Mouse (Mus musculus): ENCODE data around the gene Strc. TPM values are rescaled to one million over a fixed set of nuclear protein-coding genes. Genes with fewer than 3 reads are reported as not detected.
"Not testable (repeated sequence)": the region's sequence is repeated elsewhere in the genome, so short reads cannot be mapped to it uniquely, and the experiment has no call there.

The Strc gene
- polyA plus RNA-seq (2012; fragmentation: generic; extraction: Trizol), result not detected

- H3K4me2 ChIP-seq (ENCODE audit: low read depth); H3K27me3 ChIP-seq (ENCODE audit: control insufficient read depth, insufficient read depth, insufficient read length); H3K79me2 ChIP-seq (ENCODE audit: control insufficient read depth, insufficient read depth); H3K4me3 ChIP-seq; H3ac ChIP-seq (ENCODE audit: control insufficient read depth, insufficient read length); H3K36me3 ChIP-seq (ENCODE audit: control insufficient read depth, insufficient read depth): not testable (repeated sequence)
Measured at GRCm38 (mm10) chr2:121386961-121387575, at the start of gene Strc. Gene Strc (minus strand): TSS chr2:121387168.

DNA sequence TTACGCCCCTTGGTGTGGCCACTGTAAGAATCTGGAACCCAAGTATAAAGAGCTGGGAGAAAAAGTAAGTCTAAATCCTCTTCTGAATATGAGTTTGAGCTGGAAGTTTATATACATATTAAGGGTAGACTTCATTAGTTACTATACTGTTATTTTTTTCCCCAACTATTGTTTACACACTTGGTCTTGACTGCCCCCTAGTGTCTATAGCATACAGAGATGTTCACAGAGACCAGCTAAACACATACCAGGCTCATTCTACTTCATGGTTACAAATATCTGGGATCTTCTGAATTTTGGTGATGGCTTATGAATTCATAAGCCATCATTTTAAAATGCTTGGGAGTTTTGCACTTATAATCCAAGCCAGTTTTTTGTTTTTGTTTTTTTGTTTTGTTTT, 47.9 kb upstream of the Strc start:
- Histone ChIP-seq H3K79me2 (ENCODE audit: control insufficient read depth, insufficient read depth) (no peaks in the 10 kb centered on the region), H3K4me2 (ENCODE audit: low read depth) (no peak overlapping the region), H3ac (ENCODE audit: control insufficient read depth, insufficient read length) (no peak overlapping the region), H3K27me3 (ENCODE audit: control insufficient read depth, insufficient read depth, insufficient read length) (no peaks in the 10 kb centered on the region), H3K36me3 (ENCODE audit: control insufficient read depth, insufficient read depth) (peaks cover 72% of the 10 kb centered on the region), H3K4me3 (no peak overlapping the region)
- TF ChIP-seq CEBPB (IDR thresholded peaks at IDR 0.05; ENCODE audit: insufficient read depth, poor library complexity, severe bottlenecking), result no peak
- no peak for TF ChIP-seq TCF12 (IDR thresholded peaks at IDR 0.05; ENCODE audit: insufficient read depth, poor library complexity, severe bottlenecking)
- TF ChIP-seq MYOD1 (IDR thresholded peaks at IDR 0.05; ENCODE audit: control insufficient read depth in 1 of 3, insufficient read length in 2 of 3, low read depth in 2 of 3), result no peak
- no peak for TF ChIP-seq TCF3 (IDR thresholded peaks at IDR 0.05; ENCODE audit: insufficient read length, low read depth)
- TF ChIP-seq POLR2AphosphoS2 (IDR thresholded peaks at IDR 0.05; ENCODE audit: insufficient read length, low read depth), result no peak
- TF ChIP-seq MAX (IDR thresholded peaks at IDR 0.05; ENCODE audit: low read depth), result no peak
- TF ChIP-seq REST (IDR thresholded peaks at IDR 0.05; ENCODE audit: insufficient read depth, insufficient read length), result no peak
- TF ChIP-seq SRF (IDR thresholded peaks at IDR 0.05; ENCODE audit: control insufficient read depth, insufficient read length, low read depth), result no peak
- no peak for TF ChIP-seq POLR2A (IDR thresholded peaks at IDR 0.05; ENCODE audit: insufficient read length, low read depth)
- TF ChIP-seq USF1 (IDR thresholded peaks at IDR 0.05; ENCODE audit: low read depth), result no peak
- no peak for TF ChIP-seq MYOG (IDR thresholded peaks at IDR 0.05; ENCODE audit: control insufficient read depth in 1 of 3, insufficient read depth in 1 of 3, insufficient read length in 2 of 3, low read depth in 2 of 3)
- no peak for TF ChIP-seq E2F4 (IDR thresholded peaks at IDR 0.05; ENCODE audit: insufficient read depth)

DNA sequence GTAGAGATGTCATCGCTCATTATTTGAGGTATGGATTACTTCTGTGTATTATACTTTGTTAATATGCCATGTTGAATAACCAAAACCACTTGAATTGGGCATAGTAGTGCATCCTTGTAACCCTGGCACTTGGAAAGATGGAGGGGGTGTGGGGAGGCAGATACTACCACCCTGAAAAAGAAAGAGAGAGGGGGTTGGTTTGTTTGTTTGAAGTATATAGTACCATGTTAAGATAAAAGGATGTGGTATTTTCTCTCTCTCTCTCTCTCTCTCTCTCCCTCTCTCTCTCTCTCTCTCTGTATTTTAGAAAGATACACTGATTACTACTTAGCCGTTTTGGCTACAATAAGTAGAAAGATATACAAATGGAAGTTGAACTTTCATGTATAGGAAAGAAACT, 38.9 kb upstream of the Strc start:
- H3K4me2 ChIP-seq (ENCODE audit: low read depth), result no peak overlapping the region
- peaks cover 57% of the 10 kb centered on the region for H3K36me3 ChIP-seq (ENCODE audit: control insufficient read depth, insufficient read depth)
- no peak overlapping the region for H3ac ChIP-seq (ENCODE audit: control insufficient read depth, insufficient read length)
- no peak overlapping the region for H3K4me3 ChIP-seq
- TF ChIP-seq POLR2AphosphoS2 (IDR thresholded peaks at IDR 0.05; ENCODE audit: insufficient read length, low read depth) (no peak), USF1 (IDR thresholded peaks at IDR 0.05; ENCODE audit: low read depth) (no peak), MYOD1 (IDR thresholded peaks at IDR 0.05; ENCODE audit: control insufficient read depth in 1 of 3, insufficient read length in 2 of 3, low read depth in 2 of 3) (no peak), MAX (IDR thresholded peaks at IDR 0.05; ENCODE audit: low read depth) (no peak), MYOG (IDR thresholded peaks at IDR 0.05; ENCODE audit: control insufficient read depth in 1 of 3, insufficient read depth in 1 of 3, insufficient read length in 2 of 3, low read depth in 2 of 3) (no peak), TCF3 (IDR thresholded peaks at IDR 0.05; ENCODE audit: insufficient read length, low read depth) (no peak), E2F4 (IDR thresholded peaks at IDR 0.05; ENCODE audit: insufficient read depth) (no peak)
- H3K79me2 ChIP-seq (ENCODE audit: control insufficient read depth, insufficient read depth), result peaks cover 19% of the 10 kb centered on the region
- H3K27me3 ChIP-seq (ENCODE audit: control insufficient read depth, insufficient read depth, insufficient read length), result no peaks in the 10 kb centered on the region

- TF ChIP-seq TCF3 (IDR thresholded peaks at IDR 0.05; ENCODE audit: insufficient read length, low read depth) (no peak), POLR2A (IDR thresholded peaks at IDR 0.05; ENCODE audit: insufficient read length, low read depth) (no peak), SRF (IDR thresholded peaks at IDR 0.05; ENCODE audit: control insufficient read depth, insufficient read length, low read depth) (no peak), CEBPB (IDR thresholded peaks at IDR 0.05; ENCODE audit: insufficient read depth, poor library complexity, severe bottlenecking) (no peak), TCF12 (IDR thresholded peaks at IDR 0.05; ENCODE audit: insufficient read depth, poor library complexity, severe bottlenecking) (no peak), E2F4 (IDR thresholded peaks at IDR 0.05; ENCODE audit: insufficient read depth) (no peak)
- Histone ChIP-seq H3ac (ENCODE audit: control insufficient read depth, insufficient read length) (no peak overlapping the region), H3K79me2 (ENCODE audit: control insufficient read depth, insufficient read depth) (peaks cover 42% of the 10 kb centered on the region), H3K36me3 (ENCODE audit: control insufficient read depth, insufficient read depth) (peaks cover 37% of the 10 kb centered on the region), H3K4me3 (no peak overlapping the region), H3K4me2 (ENCODE audit: low read depth) (no peak overlapping the region), H3K27me3 (ENCODE audit: control insufficient read depth, insufficient read depth, insufficient read length) (no peaks in the 10 kb centered on the region)
Measured at GRCm38 (mm10) chr2:121423166-121423565, 36.2 kb upstream of the Strc start.

DNA sequence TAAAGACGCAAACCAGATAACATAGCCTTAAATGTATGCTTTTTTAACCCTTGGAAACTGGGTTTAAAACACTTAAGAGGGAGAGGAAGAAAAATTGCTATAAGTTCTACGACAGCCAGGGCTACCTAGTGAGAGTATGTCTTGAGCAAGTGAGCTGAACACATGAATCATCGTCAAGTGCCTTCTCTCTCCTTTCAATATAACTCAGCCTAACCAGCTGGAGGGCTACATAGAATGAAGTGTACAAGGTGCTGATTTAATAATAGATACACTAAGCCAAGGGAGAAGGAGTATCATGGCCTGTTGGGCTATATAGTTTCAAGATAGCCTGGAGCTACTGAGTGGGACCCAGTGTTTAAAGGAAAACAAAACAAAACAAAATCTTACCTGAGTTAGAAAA, 31.5 kb upstream of the Strc start:
- Histone ChIP-seq H3K36me3 (ENCODE audit: control insufficient read depth, insufficient read depth) (peaks cover 21% of the 10 kb centered on the region), H3K4me2 (ENCODE audit: low read depth) (no peak overlapping the region), H3K27me3 (ENCODE audit: control insufficient read depth, insufficient read depth, insufficient read length) (no peaks in the 10 kb centered on the region), H3K4me3 (no peak overlapping the region), H3ac (ENCODE audit: control insufficient read depth, insufficient read length) (no peak overlapping the region), H3K79me2 (ENCODE audit: control insufficient read depth, insufficient read depth) (peaks cover 83% of the 10 kb centered on the region)
- TF ChIP-seq E2F4 (IDR thresholded peaks at IDR 0.05; ENCODE audit: insufficient read depth) (no peak), SRF (IDR thresholded peaks at IDR 0.05; ENCODE audit: control insufficient read depth, insufficient read length, low read depth) (no peak), MYOD1 (IDR thresholded peaks at IDR 0.05; ENCODE audit: control insufficient read depth in 1 of 3, insufficient read length in 2 of 3, low read depth in 2 of 3) (no peak), POLR2AphosphoS2 (IDR thresholded peaks at IDR 0.05; ENCODE audit: insufficient read length, low read depth) (no peak), TCF3 (IDR thresholded peaks at IDR 0.05; ENCODE audit: insufficient read length, low read depth) (no peak), CEBPB (IDR thresholded peaks at IDR 0.05; ENCODE audit: insufficient read depth, poor library complexity, severe bottlenecking) (no peak), POLR2A (IDR thresholded peaks at IDR 0.05; ENCODE audit: insufficient read length, low read depth) (no peak), USF1 (IDR thresholded peaks at IDR 0.05; ENCODE audit: low read depth) (no peak), MAX (IDR thresholded peaks at IDR 0.05; ENCODE audit: low read depth) (no peak), REST (IDR thresholded peaks at IDR 0.05; ENCODE audit: insufficient read depth, insufficient read length) (no peak), TCF12 (IDR thresholded peaks at IDR 0.05; ENCODE audit: insufficient read depth, poor library complexity, severe bottlenecking) (no peak)
